Mouse (Mus musculus): Measurements from ENCODE around the gene Sav1.

The Sav1 gene

DNA sequence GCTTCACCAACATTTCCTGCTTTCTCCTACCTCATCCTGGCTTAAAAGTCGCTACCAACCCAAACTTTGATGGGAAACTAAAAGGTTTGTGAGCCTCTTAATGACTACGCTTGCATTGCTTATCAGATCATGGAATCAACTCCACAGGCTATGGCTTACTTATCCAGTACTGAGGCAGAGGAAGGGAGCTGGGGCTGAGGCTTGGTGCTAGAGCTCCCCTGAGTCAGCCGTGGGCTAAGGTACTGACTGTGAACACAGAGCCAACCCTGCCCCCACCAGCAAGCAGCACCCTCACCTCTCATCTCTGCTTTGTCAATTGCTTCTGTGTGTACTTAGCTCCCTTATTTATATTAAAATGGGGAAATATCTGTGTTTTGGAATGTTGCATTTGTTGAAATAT, 39.3 kb downstream of the Sav1 start:
- no peak for DNase-seq

DNA sequence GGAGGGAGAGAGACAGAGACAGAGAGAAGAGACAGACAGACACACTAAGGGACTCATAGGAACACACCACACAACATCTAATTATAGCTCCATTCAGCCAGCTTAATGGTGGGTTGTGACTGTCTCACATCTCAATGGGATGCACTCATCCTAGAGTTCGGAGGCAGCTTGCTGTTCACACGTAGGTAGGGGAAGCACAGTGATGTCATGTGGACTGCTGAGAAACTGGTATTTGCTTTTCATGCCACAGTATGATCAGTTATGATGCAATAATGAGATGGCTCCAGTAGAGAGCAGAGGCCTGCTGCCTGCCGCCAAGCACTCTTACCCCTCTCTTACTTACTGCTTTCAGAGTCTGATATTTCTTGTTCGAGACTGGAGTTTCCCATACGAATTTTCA, 40.9 kb downstream of the Sav1 start:
- DNase-seq: no peak

DNA sequence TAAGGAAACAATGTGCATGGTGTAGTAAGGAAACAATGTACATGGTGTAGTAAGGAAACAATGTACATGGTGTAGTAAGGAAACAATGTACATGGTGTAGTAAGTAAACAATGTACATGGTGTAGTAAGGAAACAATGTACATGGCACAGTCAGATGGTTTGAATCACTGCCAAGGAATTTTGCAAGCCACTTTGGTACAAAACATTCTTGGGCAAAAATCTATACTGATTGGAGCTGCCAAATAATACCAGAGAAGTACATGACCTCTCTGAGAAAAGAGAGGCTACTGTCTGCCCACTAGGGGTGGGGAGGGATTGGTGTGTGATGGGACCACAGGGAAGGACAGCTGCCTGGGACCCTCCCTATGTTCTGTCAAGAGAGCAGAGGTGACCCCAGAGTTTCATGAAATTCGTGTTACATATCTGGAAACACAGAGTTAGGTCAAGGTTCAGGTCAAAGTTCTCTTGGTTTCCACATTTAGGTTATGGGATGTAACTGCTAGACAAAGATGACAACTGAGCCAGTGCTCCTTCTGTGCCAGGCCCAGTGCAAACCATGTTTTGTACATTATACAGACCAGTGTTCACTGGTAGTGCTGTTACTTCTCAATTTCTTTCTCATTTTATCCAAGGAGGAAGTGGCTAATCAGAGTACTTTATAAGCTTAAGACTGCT, 45.0 kb downstream of the Sav1 start:
- DNase-seq: no peak

- DNase-seq: no peak
Measured at GRCm38 (mm10) chr12:69939291-69939690, 47.5 kb downstream of the Sav1 start.

DNA sequence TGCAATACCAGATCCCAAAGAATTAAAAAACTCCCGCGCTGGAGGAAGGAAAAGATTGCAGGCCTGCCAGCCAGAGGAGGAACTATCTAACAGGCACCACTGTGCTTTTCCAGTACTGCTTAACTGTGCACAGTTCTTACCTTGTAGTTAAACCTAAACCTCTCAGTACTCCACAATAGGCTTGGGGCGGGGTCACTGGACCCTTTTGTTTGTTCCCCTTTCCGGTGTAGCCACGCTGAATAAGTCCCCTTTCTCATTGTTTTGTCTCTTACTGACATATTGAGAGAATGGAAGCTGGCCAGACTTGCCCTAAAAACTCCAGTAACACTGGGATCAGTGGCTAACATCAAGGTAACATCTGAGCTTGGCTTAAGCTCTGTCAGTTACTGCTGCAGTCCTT, 49.1 kb downstream of the Sav1 start:
- no peak for DNase-seq

DNA sequence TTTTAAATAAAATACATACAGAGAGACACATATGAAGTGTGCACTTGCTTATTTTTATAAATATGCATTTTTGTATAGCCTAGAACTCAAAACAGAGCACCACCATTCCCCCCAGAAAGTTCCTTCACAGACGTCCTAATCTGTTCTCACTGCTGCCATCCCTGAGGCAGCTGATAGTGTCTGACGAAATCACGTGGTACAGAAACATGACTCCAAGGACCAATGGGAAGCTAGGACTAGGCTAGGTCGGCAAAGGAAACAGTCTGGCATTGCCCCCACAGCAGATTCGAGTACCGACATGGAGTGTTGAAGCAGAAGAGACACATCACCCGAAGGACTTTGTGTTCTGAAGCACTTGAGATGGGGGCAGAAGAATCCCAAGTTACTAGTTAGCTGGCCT, 60.1 kb downstream of the Sav1 start:
- no peak for DNase-seq

- DNase-seq: peak; percentile 18 to 35
Measured at GRCm38 (mm10) chr12:69924012-69924411, 62.8 kb downstream of the Sav1 start.

DNA sequence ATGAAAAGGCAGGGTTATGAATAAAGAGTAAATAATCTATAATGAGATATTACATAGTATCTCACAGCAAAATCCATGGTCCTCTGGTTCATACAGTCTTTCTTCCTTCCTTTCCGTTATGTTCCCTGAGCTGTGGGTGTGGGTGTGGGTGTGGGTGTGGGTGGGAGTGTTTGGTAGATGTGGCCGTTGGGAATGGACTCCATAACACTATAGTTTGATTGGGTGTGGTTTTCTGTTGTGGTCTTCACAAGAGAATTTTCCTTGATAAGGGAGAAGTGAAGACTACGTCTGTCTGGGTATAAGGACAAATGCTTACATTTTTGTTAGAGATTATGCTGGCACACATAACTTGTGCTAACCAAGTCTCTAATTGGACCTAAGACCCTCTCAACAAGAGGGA, 63.2 kb downstream of the Sav1 start:
- no peak for DNase-seq

- no peak for DNase-seq
Measured at GRCm38 (mm10) chr12:69923128-69923527, 63.7 kb downstream of the Sav1 start.

DNA sequence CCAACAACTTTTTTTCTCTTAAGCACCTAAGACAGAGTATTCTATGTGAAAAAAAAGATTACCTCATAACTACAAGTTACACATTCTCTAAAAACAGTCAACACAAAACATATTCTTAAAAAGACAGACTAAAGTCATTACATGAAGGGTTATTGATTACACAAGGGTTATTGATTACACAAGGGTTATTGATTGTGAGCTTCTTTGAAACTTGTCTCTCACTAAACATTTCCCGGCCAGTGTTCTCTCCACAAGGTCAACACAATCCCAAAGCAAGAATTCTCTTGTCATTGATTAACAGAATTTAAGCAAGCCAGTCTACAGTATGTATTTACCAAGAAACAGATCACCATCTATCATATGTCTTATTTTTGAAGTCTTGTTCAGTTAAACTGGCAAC, 64.7 kb downstream of the Sav1 start:
- no peak for DNase-seq

- DNase-seq: no peak
Measured at GRCm38 (mm10) chr12:69917870-69918269, 68.9 kb downstream of the Sav1 start.
